Mouse (Mus musculus) kidney, adult 2 months (tissue): ENCODE results near the gene Gabrp. TPM values are rescaled to one million over a fixed set of nuclear protein-coding genes. Genes with fewer than 3 reads are reported as not detected.

Experiments used
- DNase-seq: peaks from one replicate; pipeline ENCODE4 v3.0.0; 2021
- H3K27ac ChIP-seq: fragments of 200-500 bp; 2 replicates; pipeline ENCODE4 v1.5.1; 2012; ENCODE audit warnings: low read depth, low read length, control low read depth, inconsistent platforms; ENCODE audit not compliant: insufficient read depth
- H3K27me3 ChIP-seq: fragments of 200-500 bp; replicated peaks from 2 replicates; pipeline ENCODE4 v1.6.1; 2012; ENCODE audit warnings: mild to moderate bottlenecking, moderate library complexity, low read length, inconsistent platforms; ENCODE audit not compliant: control insufficient read depth, insufficient read depth
- H3K36me3 ChIP-seq: fragments of 200-500 bp; 2 replicates; pipeline ENCODE4 v1.6.1; 2012; ENCODE audit warnings: mild to moderate bottlenecking, moderate library complexity, low read length, inconsistent platforms; ENCODE audit not compliant: control insufficient read depth, insufficient read depth
- H3K4me1 ChIP-seq: fragments of 200-500 bp; 2 replicates; pipeline ENCODE4 v1.6.1; 2011; ENCODE audit warnings: low read length; ENCODE audit not compliant: control insufficient read depth, insufficient read depth
- H3K4me3 ChIP-seq: fragments of 200-500 bp; 2 replicates; pipeline ENCODE4 v1.5.1; 2011; ENCODE audit warnings: mild to moderate bottlenecking, low read depth, low read length, control low read depth; ENCODE audit not compliant: insufficient read depth
- CTCF ChIP-seq: fragments of 200-500 bp; conservative IDR thresholded peaks from 2 replicates; pipeline ENCODE4 v1.5.1; 2011; ENCODE audit warnings: low read depth, mild to moderate bottlenecking, control low read depth, low read length, moderate library complexity, mixed read lengths; ENCODE audit not compliant: insufficient read depth, insufficient read length
- POLR2A ChIP-seq: fragments of 200-500 bp; IDR thresholded peaks from one replicate; pipeline ENCODE4 v1.6.1; 2011; ENCODE audit warnings: low read depth, low read length, control low read depth
- WGBS: fragments of 180-500 bp; shearing (Covaris S2); methylation state at CpG from one replicate; pipeline ENCODE4 v1.1.7; 2018; 5-methylcytosine and 5-hydroxymethylcytosine counted together
- polyA plus RNA-seq: library from polyadenylated mRNA; depleted of rRNA; stranded (reverse); fragments of >200 nt; gene quantifications from 2 replicates; pipeline ENCODE4 v1.2.3, GENCODE M21; 2012; rRNA removed

Gene Gabrp
- polyA plus RNA-seq: 0.18 and 0.31 TPM in 2 replicates

- no peak within 1 kb of the TSS for H3K4me3 ChIP-seq
- no peaks in the 10 kb centered on the region for H3K4me1 ChIP-seq
- TF ChIP-seq POLR2A (no peak), CTCF (no peak)
- H3K27ac ChIP-seq: no peak within 1 kb of the TSS
- DNase-seq: no peak
- no peaks in the 10 kb centered on the region for H3K27me3 ChIP-seq
- WGBS: 68% methylated on average over 6 of the region's 6 CpGs
- H3K36me3 ChIP-seq: no peaks in the 10 kb centered on the region
Measured at GRCm38 (mm10) chr11:33578859-33579258, at the start of gene Gabrp. Gene Gabrp (minus strand): TSS chr11:33578959.

- 77% methylated on average over 4 of the region's 4 CpGs for WGBS
- no peak overlapping the region for H3K4me3 ChIP-seq
- no peaks in the 10 kb centered on the region for H3K4me1 ChIP-seq
- no peaks in the 10 kb centered on the region for H3K36me3 ChIP-seq
- TF ChIP-seq CTCF (no peak), POLR2A (no peak)
- no peak for DNase-seq
- no peaks in the 10 kb centered on the region for H3K27me3 ChIP-seq
- no peak overlapping the region for H3K27ac ChIP-seq
Measured at GRCm38 (mm10) chr11:33627136-33627742, 48.5 kb upstream of the Gabrp start.

GRCm38 (mm10) chr11:33614218-33614617 is 35.5 kb upstream of the Gabrp start:
- Histone ChIP-seq H3K36me3 (no peaks in the 10 kb centered on the region), H3K27me3 (no peaks in the 10 kb centered on the region), H3K27ac (no peak overlapping the region), H3K4me3 (no peak overlapping the region), H3K4me1 (no peaks in the 10 kb centered on the region)
- WGBS: 6% methylated on average over 15 of the region's 15 CpGs
- DNase-seq: peak; percentile 62
- TF ChIP-seq CTCF: peak; percentile 90
- no peak for TF ChIP-seq POLR2A

DNA sequence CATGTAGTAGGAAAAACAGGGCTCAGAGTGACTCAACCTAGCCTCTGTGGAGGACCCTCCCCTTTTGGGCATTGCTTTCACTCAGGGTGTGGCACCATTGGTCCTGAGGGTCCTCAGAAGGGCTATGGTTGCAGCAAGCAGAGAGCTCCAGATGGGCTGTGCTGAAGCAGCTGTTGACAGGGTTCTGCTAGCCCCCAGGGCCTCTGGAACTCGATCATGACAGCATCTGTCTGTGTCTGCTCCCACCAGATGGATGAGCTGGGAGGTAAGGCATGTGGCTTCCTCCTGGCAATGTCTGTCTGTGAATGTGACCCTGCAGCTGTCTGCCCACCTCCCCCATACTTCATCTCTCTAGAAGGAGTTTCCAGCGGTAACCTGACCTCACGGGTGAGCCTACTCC is 29.0 kb upstream of the Gabrp start:
- no peak overlapping the region for H3K27ac ChIP-seq
- H3K4me3 ChIP-seq: no peak overlapping the region
- H3K36me3 ChIP-seq: no peaks in the 10 kb centered on the region
- WGBS: 41% methylated on average over 3 of the region's 3 CpGs
- TF ChIP-seq POLR2A (no peak), CTCF (no peak)
- no peaks in the 10 kb centered on the region for H3K4me1 ChIP-seq
- no peak for DNase-seq
- no peaks in the 10 kb centered on the region for H3K27me3 ChIP-seq

- TF ChIP-seq POLR2A (no peak), CTCF (no peak)
- Histone ChIP-seq H3K36me3 (no peaks in the 10 kb centered on the region), H3K27ac (no peak overlapping the region), H3K27me3 (no peaks in the 10 kb centered on the region), H3K4me1 (no peaks in the 10 kb centered on the region), H3K4me3 (no peak overlapping the region)
- no peak for DNase-seq
- WGBS: 77% methylated on average over 2 of the region's 2 CpGs
Measured at GRCm38 (mm10) chr11:33603174-33603573, 24.4 kb upstream of the Gabrp start.

DNA sequence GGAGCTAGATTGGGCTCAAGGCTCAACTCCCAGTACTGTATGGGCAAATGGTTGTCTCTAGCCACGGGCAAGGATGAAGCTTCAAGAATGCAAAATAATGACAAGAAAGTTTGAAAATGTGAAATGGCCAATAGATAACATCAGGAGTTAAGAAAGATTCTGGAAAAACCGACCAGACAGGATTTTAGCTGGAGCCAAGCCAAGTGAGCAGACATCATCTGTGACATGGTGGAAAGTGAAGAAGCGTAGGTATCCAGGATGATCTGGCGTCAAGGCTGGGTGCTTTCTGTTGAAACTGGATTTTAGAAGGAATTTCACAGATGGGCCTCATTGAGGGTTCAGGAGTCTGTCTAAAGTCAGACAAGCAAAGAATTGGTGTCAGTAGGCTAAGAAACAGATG is 20.2 kb upstream of the Gabrp start, which contains the start of gene D130052B06Rik:
Gene D130052B06Rik (plus strand): TSS at position 317 of the 400 bp plus-strand sequence.
- WGBS: 74% methylated on average over 4 of the region's 4 CpGs
- no peaks in the 10 kb centered on the region for H3K4me1 ChIP-seq
- no peak within 1 kb of the TSS for H3K4me3 ChIP-seq
- no peak within 1 kb of the TSS for H3K27ac ChIP-seq
- H3K27me3 ChIP-seq: no peaks in the 10 kb centered on the region
- no peaks in the 10 kb centered on the region for H3K36me3 ChIP-seq
- no peak for DNase-seq
- TF ChIP-seq POLR2A (no peak), CTCF (no peak)

DNA sequence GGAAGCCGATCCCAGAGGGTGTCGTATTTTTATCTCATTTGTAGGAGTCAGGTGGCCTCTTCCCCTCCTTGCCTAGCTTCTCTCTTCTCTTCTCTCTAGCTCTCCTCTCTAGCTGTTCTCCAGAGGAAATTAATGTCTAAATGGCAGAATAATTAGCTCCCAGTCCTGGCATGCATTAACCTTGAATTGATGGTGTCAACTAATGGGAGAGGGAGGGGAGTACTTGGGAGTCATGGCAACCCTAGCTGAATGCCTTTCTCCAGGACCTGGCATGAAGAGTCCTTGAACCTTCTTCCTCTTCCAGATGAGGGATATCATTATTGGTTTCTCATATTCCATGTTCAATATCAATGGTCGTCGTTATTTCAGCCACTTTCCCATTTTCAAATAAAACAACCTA is 17.9 kb upstream of the Gabrp start:
- Histone ChIP-seq H3K27me3 (no peaks in the 10 kb centered on the region), H3K36me3 (no peaks in the 10 kb centered on the region), H3K27ac (no peak overlapping the region), H3K4me1 (no peaks in the 10 kb centered on the region), H3K4me3 (no peak overlapping the region)
- peak; percentile 4 for DNase-seq
- WGBS: 62% methylated on average over 4 of the region's 4 CpGs
- TF ChIP-seq CTCF: no peak
- no peak for TF ChIP-seq POLR2A
